Mouse (Mus musculus): ENCODE results near the gene Fbxl2. TPM values are rescaled to one million over a fixed set of nuclear protein-coding genes. Genes with fewer than 3 reads are reported as not detected.

Gene Fbxl2
- total RNA-seq, 4 experiments from 2014 or later = 1.2 to 2.5 (median 1.5) TPM

GRCm38 (mm10) chr9:113974945-113975344 is 71.0 kb downstream of the Fbxl2 start:
- no peak for DNase-seq (ENCODE audit: low spot score)

- no peak for DNase-seq (ENCODE audit: low spot score)
Observed at GRCm38 (mm10) chr9:113973857-113974256, 72.1 kb downstream of the Fbxl2 start.

GRCm38 (mm10) chr9:113971615-113972014 is 74.4 kb downstream of the Fbxl2 start:
- no peak for DNase-seq (ENCODE audit: low spot score)

- DNase-seq (ENCODE audit: low spot score) = no peak
Observed at GRCm38 (mm10) chr9:113970041-113970440, 76.0 kb downstream of the Fbxl2 start.

- DNase-seq (ENCODE audit: low spot score) = no peak
Observed at GRCm38 (mm10) chr9:113969399-113969798, 76.6 kb downstream of the Fbxl2 start.

GRCm38 (mm10) chr9:113968967-113969366 is 77.0 kb downstream of the Fbxl2 start:
- DNase-seq (ENCODE audit: low spot score) = no peak

- DNase-seq (ENCODE audit: low spot score) = no peak
Observed at GRCm38 (mm10) chr9:113966838-113967237, 79.2 kb downstream of the Fbxl2 start.

GRCm38 (mm10) chr9:113964415-113964814 is 81.6 kb downstream of the Fbxl2 start:
- no peak for DNase-seq (ENCODE audit: low spot score)

- DNase-seq (ENCODE audit: low spot score) = no peak
Observed at GRCm38 (mm10) chr9:113963718-113964117, 82.3 kb downstream of the Fbxl2 start.

GRCm38 (mm10) chr9:113957777-113958176 is 88.2 kb downstream of the Fbxl2 start:
- no peak for DNase-seq (ENCODE audit: low spot score)

GRCm38 (mm10) chr9:113947216-113947615 is 98.8 kb downstream of the Fbxl2 start:
- DNase-seq (ENCODE audit: low spot score) = no peak

- DNase-seq (ENCODE audit: low spot score) = no peak
Observed at GRCm38 (mm10) chr9:113943372-113943771, 102.6 kb downstream of the Fbxl2 start.

GRCm38 (mm10) chr9:113941103-113941805 is 104.7 kb downstream of the Fbxl2 start:
- DNase-seq (ENCODE audit: low spot score) = no peak

- DNase-seq (ENCODE audit: low spot score) = no peak
Observed at GRCm38 (mm10) chr9:113939063-113939850, 106.7 kb downstream of the Fbxl2 start.

- DNase-seq (ENCODE audit: low spot score) = no peak
Observed at GRCm38 (mm10) chr9:113935638-113936037, 110.4 kb downstream of the Fbxl2 start.

- peak; percentile 8 for DNase-seq (ENCODE audit: low spot score)
Observed at GRCm38 (mm10) chr9:113932501-113932900, 113.5 kb downstream of the Fbxl2 start.

- peak; percentile 17 for DNase-seq (ENCODE audit: low spot score)
Observed at GRCm38 (mm10) chr9:113932100-113932470, 113.9 kb downstream of the Fbxl2 start.

- DNase-seq (ENCODE audit: low spot score) = peak; percentile 5
Observed at GRCm38 (mm10) chr9:113931375-113932099, 114.5 kb downstream of the Fbxl2 start.

GRCm38 (mm10) chr9:113930534-113931374 is 115.2 kb downstream of the Fbxl2 start, which contains the start of gene Ubp1:
Gene Ubp1, plus strand, starts transcription at chr9:113930934.
- peak; percentile 97 for DNase-seq (ENCODE audit: low spot score)

- DNase-seq (ENCODE audit: low spot score) = no peak
Observed at GRCm38 (mm10) chr9:113929676-113930075, 116.3 kb downstream of the Fbxl2 start.

GRCm38 (mm10) chr9:113928591-113928990 is 117.4 kb downstream of the Fbxl2 start:
- DNase-seq (ENCODE audit: low spot score) = peak; percentile 23

All from heart, adult 8-10 months (tissue).